Mouse (Mus musculus): Measurements from ENCODE around the gene Tchp. TPM values are rescaled to one million over a fixed set of nuclear protein-coding genes. Genes with fewer than 3 reads are reported as not detected.

Gene Tchp
- polyA plus RNA-seq (2012; rRNA removed): 8.7 and 12.5 TPM in 2 replicates

DNA sequence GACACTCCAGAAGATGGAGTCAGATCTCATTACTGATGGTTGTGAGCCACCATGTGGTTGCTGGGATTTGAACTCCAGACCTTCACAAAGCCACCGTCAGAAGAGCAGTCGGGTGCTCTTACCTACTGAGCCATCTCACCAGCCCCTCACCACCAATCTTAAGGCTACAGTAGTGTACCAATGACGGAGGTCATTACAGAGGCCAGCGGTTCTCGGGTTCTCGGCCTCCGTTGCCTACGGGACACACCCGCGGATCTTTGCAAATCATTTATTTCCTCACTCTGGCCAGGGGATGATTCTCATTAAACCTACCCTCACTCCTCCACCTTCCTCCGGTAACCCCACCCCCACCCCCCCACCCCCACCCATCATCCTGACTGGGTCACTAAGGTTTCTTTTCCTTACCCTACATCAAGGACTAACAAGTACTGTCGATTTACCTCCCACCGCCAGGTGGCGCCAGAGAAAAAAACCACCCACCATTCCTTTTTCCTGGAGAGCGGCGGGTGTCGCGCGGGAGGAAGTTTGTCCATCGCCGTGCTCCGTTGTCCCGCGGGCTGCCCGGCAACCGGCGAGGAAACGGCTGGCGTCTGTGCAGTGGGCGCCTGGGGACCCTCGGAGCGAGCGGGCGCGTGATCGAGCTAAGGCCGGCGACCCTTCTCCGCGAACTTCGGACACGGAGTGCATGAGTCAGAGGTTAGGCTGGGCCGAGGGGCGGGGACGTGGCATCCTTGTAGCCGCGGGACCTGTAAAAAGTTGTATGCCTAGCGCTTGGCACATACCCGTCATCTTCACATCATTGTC, at the start of gene Tchp:
Tchp (plus strand) TSS at position 496 of the 804 bp plus-strand sequence.

GRCm38 (mm10) chr5:114658255-114658654, 49.3 kb upstream of the Tchp start, which contains the start of gene Trpv4:
TSS of gene Trpv4 (minus strand) at chr5:114658421.

DNA sequence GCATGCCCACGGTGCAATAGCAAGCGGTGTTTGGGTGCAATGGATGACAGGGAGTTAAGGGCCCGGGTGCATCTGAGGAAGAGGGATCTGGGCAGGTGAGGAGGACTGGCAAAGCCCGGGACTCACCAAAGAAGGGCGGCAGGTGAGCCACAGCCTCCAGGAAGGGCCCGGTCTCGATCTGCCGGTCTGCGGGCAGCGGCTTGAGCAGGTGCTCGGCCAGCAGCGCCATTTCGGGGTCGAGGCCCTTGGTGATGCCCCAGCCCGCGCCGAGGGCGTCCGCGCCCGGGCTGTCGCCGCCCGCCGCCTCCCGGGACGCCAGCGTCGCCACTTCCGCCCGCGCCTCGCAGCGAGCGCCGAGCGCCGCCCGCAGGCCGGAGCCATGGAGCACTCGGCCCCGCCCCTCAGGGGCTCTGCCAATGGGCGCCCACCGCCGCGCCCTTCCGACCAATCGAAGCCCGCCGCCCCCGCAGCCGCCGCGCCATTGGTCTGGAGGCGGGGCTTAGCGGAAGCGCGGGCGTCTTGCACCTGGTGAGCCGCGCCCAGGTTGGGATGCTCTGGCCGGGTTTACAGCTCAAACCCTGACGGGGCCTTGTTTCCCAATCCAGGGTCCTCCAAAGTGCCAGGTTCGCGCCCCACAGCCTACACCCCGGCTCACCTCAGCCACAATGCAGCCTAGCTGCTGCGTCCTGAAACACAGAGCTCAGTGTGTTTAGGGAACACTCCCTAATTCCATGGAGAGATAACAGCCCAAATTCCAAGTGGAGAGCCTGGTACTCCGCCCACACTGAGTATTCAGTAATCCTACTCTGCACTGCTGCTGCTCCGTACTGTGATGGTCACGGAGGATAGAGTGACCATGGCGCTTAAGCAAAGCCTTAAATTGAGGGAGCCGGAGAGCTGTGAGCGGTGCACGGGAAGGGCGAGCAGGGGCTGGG, 16.7 kb upstream of the Tchp start, which contains the start of gene Gltp:
Gltp (minus strand) TSS at position 352 of the 935 bp plus-strand sequence.

Other genes starting within 250 kb of the Tchp start
- gene Fam222a, start 139.7 kb upstream of the Tchp start, polyA plus RNA-seq (2012; rRNA removed): 9.3 and 9.9 TPM in 2 replicates
- 3.4 and 3.8 TPM in 2 replicates for gene Trpv4, start 49.3 kb upstream of the Tchp start, polyA plus RNA-seq (2012; rRNA removed)
- 194 TPM in 2 replicates for gene Gltp, start 16.8 kb upstream of the Tchp start, polyA plus RNA-seq (2012; rRNA removed)
- 131 and 166 TPM in 2 replicates for gene Ankrd13a, start 66.9 kb downstream of the Tchp start, polyA plus RNA-seq (2012; rRNA removed)
- 29.1 and 35.7 TPM in 2 replicates for gene Git2, start 67.8 kb downstream of the Tchp start, polyA plus RNA-seq (2012; rRNA removed)
- gene 1500011B03Rik, start 115.7 kb downstream of the Tchp start, polyA plus RNA-seq (2012; rRNA removed): 16.9 and 29.6 TPM in 2 replicates
- not detected in 2 replicates for gene 4930519G04Rik, start 145.9 kb downstream of the Tchp start, polyA plus RNA-seq (2012; rRNA removed)
- gene Gm9936, start 150.9 kb downstream of the Tchp start, polyA plus RNA-seq (2012; rRNA removed): not detected in 2 replicates
- 6.3 and 8.6 TPM in 2 replicates for gene Oasl2, start 189.2 kb downstream of the Tchp start, polyA plus RNA-seq (2012; rRNA removed)
- gene Oasl1, start 215.5 kb downstream of the Tchp start, polyA plus RNA-seq (2012; rRNA removed): 24.7 and 50.4 TPM in 2 replicates
- 19.6 and 21.7 TPM in 2 replicates for gene 2210016L21Rik, start 234.4 kb downstream of the Tchp start, polyA plus RNA-seq (2012; rRNA removed)